ENCODE assay signal across 8 mouse cellular contexts in the genomic region with DNA sequence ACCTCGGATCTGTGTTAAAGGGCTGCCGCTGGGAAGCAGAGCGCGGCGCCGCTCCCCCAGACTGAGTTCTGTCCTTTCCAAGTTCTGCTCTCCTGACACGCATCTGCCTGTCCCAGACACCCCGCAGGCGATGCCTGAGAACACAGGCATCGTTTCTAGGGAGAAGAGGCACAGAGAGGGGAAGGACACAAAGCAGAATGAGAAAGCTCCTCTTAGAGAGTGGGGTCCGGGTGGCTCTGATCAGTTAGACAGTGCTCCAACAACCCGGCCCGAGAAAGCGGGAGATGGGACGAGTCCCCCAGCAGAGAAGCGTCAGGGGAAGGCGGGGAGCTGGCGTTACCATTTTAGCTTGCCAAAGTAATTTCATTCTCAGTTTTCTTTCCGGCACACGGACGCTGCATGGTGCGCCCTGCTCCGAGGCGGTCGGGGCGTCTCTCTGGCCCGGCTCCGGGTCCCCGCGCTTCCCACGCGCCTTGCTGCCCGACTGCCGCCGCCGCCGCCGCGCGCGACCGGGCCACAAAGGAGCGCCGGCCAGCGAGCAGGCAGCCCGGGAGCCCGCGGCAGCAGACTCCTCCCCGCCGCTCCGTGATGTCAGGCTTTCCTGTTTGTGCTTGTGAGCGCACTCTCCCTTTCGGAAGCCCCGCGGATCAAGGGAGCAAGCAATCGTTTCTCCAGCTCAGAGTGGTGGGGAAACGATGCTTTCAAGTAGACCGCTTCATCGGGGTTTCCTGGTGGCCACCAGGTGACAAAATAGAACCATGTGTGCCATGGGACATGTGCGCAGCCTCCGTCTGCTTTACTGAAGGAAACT.
DNase-seq lines count a peak whose midpoint lies in the region; ATAC-seq and TF ChIP-seq lines count a peak whose summit lies in the region.

No protein-coding gene starts in this region.

- TF ChIP-seq POLR2A in CH12.LX (IDR thresholded peaks at IDR 0.05; ENCODE audit: low read depth, low read length), result no peak
- TF ChIP-seq POLR2A in olfactory bulb, adult 2 months (IDR thresholded peaks at IDR 0.05; ENCODE audit: insufficient read depth, low read depth, low read length), result 0 out of 2 replicates have a peak, but pooled peaks have one; percentile 16

- peaks cover 24% of the 10 kb centered on the region for H3K27me3 ChIP-seq in CH12.LX (replicated peaks)
- peaks cover 14% of the 10 kb centered on the region for H3K27me3 ChIP-seq in forebrain, embryonic 12.5 days
- no peaks in the 10 kb centered on the region; the same call in 1 of the 2 replicates for H3K27me3 ChIP-seq in lung, embryonic 16.5 days (ENCODE audit: control insufficient read depth, insufficient read depth, low read depth, low read length)

- no peak for TF ChIP-seq CTCF in CH12.LX (conservative IDR thresholded peaks at IDR 0.05 in 1 of 2, IDR thresholded peaks at IDR 0.05 in 1 of 2; ENCODE audit: low read depth in 2 of 2, low read length in 2 of 2)
- no peak for TF ChIP-seq CTCF in olfactory bulb, adult 2 months (IDR thresholded peaks at IDR 0.05; ENCODE audit: insufficient read depth, low read depth, low read length)

- H3K4me2 ChIP-seq in CH12.LX (ENCODE audit: insufficient read depth, low read depth, poor library complexity, severe bottlenecking), result peak overlapping the region; percentile 65
- peak overlapping the region; percentile 74 for H3K4me2 ChIP-seq in forebrain, embryonic 12.5 days
- peak overlapping the region; percentile 83 for H3K4me2 ChIP-seq in lung, embryonic 16.5 days (ENCODE audit: low read depth, low read length)

- no peak overlapping the region for H3K27ac ChIP-seq in CH12.LX (ENCODE audit: insufficient read depth, low read depth)
- peak overlapping the region; percentile 73 for H3K27ac ChIP-seq in forebrain, embryonic 12.5 days
- H3K27ac ChIP-seq in lung, embryonic 16.5 days (ENCODE audit: low read length), result peak overlapping the region; percentile 91
- H3K27ac ChIP-seq in olfactory bulb, adult 2 months (ENCODE audit: insufficient read depth, low read depth, low read length), result peak overlapping the region; percentile 43; the same call in 1 of the 2 replicates

- no peaks in the 10 kb centered on the region for H3K79me2 ChIP-seq in CH12.LX (replicated peaks; ENCODE audit: control insufficient read depth, extremely low read depth, insufficient read depth, poor library complexity, severe bottlenecking)

- peak overlapping the region in 2 of 3 experiments; percentile 32 to 46 for H3K4me3 ChIP-seq in CH12.LX (replicated peaks in 1 of 3; ENCODE audit: low read depth in 2 of 3, low read length in 2 of 3, poor library complexity in 1 of 3)
- peak overlapping the region; percentile 56 for H3K4me3 ChIP-seq in forebrain, embryonic 12.5 days (replicated peaks)
- peak overlapping the region; percentile 72 for H3K4me3 ChIP-seq in lung, embryonic 16.5 days (ENCODE audit: low read length)
- peak overlapping the region; percentile 55 for H3K4me3 ChIP-seq in olfactory bulb, adult 2 months (ENCODE audit: insufficient read depth, low read depth, low read length)

- H3K4me1 ChIP-seq in CH12.LX (ENCODE audit: control insufficient read depth in 1 of 2, insufficient read depth in 2 of 2), result no peaks in the 10 kb centered on the region; a peak in 1 of 4 replicates
- peaks cover 19% of the 10 kb centered on the region for H3K4me1 ChIP-seq in forebrain, embryonic 12.5 days
- peaks cover 18% of the 10 kb centered on the region for H3K4me1 ChIP-seq in lung, embryonic 16.5 days (replicated peaks; ENCODE audit: control insufficient read depth, insufficient read depth, low read length)
- H3K4me1 ChIP-seq in olfactory bulb, adult 2 months (ENCODE audit: control insufficient read depth, insufficient read depth, low read length), result 0 out of 2 replicates have a peak, but pooled peaks cover 6% of the 10 kb centered on the region

- no peaks in the 10 kb centered on the region for H3K9me3 ChIP-seq in CH12.LX (replicated peaks; ENCODE audit: low read length)
- H3K9me3 ChIP-seq in forebrain, embryonic 12.5 days, result no peaks in the 10 kb centered on the region
- H3K9me3 ChIP-seq in lung, embryonic 16.5 days (ENCODE audit: control insufficient read depth, low read length), result no peaks in the 10 kb centered on the region

- TF ChIP-seq RAD21 in CH12.LX (IDR thresholded peaks at IDR 0.05; ENCODE audit: low read depth, low read length), result no peak

- dilution Hi-C loops in CH12.LX (cut with MboI; ENCODE audit: extremely low pct_ligation_motif_present, extremely low pct_unique_long_range_greater_than_20kb, low sequenced_read_pairs), result no loop called here

- no peak for TF ChIP-seq EP300 in CH12.LX (IDR thresholded peaks at IDR 0.05; ENCODE audit: low read length)

- no peaks in the 10 kb centered on the region for H3K36me3 ChIP-seq in CH12.LX (replicated peaks in 1 of 2; ENCODE audit: control insufficient read depth in 1 of 2, insufficient read depth in 1 of 2, low read length in 1 of 2)
- H3K36me3 ChIP-seq in forebrain, embryonic 12.5 days (replicated peaks), result no peaks in the 10 kb centered on the region
- H3K36me3 ChIP-seq in lung, embryonic 16.5 days (ENCODE audit: control insufficient read depth, insufficient read depth, low read length), result no peaks in the 10 kb centered on the region

- intact Hi-C loops in heart, postnatal 14 days (cut with DNase I), result loop anchor here (2.0 to 5.0 kb wide), 3 partner anchors 52 to 122 kb away; no protein-coding TSS in a partner anchor

- ATAC-seq in forebrain, embryonic 12.5 days (ENCODE audit: low FRiP score), result peak; percentile 90
- ATAC-seq in lung, embryonic 16.5 days (ENCODE audit: low read depth), result peak; percentile 86

- DNase-seq in CH12.LX (ENCODE audit: extremely low read depth), result peak; percentile 16
- peak; percentile 24 for DNase-seq in brain, embryonic 18.5 days (ENCODE audit: low read depth, low spot score)
- DNase-seq in heart, postnatal 14 days, result peak; percentile 86 to 88
- peak; percentile 88 to 92 for DNase-seq in kidney, postnatal 36 days
- DNase-seq in thymus, postnatal 10 days (ENCODE audit: low spot score in 2 of 2), result peak; percentile 48 to 59

- in situ Hi-C loops in CH12.LX (cut with MboI; ENCODE audit: low pct_ligation_motif_present, low pct_unique_long_range_greater_than_20kb, low sequenced_read_pairs), result no loop called here

- no peak overlapping the region for H3K9ac ChIP-seq in CH12.LX (ENCODE audit: insufficient read depth, low read depth)
- H3K9ac ChIP-seq in forebrain, embryonic 12.5 days, result peak overlapping the region; percentile 66
- H3K9ac ChIP-seq in lung, embryonic 16.5 days (ENCODE audit: low read length), result peak overlapping the region; percentile 85

- 0% methylated on average over 57 of the region's 61 CpGs for WGBS in forebrain, embryonic 12.5 days
- WGBS in lung, embryonic 16.5 days, result under 1% methylated on average over 61 of the region's 61 CpGs
- WGBS in olfactory bulb, adult 2 months, result under 1% methylated on average over 61 of the region's 61 CpGs

TF ChIP-seq in CH12.LX, 34 proteins besides CTCF, POLR2A, EP300 and RAD21:
- no peak for TF ChIP-seq TCF12 (IDR thresholded peaks at IDR 0.05; ENCODE audit: low read depth, low read length)
- TF ChIP-seq USF1 (IDR thresholded peaks at IDR 0.05; ENCODE audit: low read depth, low read length), result no peak
- peak; percentile 88 for TF ChIP-seq UBTF (IDR thresholded peaks at IDR 0.05; ENCODE audit: low read depth, low read length)
- TF ChIP-seq ZMIZ1 (IDR thresholded peaks at IDR 0.05; ENCODE audit: low read depth, low read length), result no peak

Comparison
In these comparisons a context has a peak if more than half of its experiments do, and no peak if none do; other contexts are left out.
1. DNase-seq: peak in every context shown above with its lines; median percentile 90 in kidney, postnatal 36 days; 87 in heart, postnatal 14 days; 54 in thymus, postnatal 10 days; 24 in brain, embryonic 18.5 days; 16 in CH12.LX.